Mouse (Mus musculus) urinary bladder, postnatal 4 days (tissue): ENCODE measurements around the gene Zfhx3.

Experiments used
- DNase-seq, 2 experiments: peaks; one replicate each; pipeline ENCODE4 v3.0.0; 2021 to 2022; ENCODE audit warnings: low spot score in 2 of 2

Gene Zfhx3

DNA sequence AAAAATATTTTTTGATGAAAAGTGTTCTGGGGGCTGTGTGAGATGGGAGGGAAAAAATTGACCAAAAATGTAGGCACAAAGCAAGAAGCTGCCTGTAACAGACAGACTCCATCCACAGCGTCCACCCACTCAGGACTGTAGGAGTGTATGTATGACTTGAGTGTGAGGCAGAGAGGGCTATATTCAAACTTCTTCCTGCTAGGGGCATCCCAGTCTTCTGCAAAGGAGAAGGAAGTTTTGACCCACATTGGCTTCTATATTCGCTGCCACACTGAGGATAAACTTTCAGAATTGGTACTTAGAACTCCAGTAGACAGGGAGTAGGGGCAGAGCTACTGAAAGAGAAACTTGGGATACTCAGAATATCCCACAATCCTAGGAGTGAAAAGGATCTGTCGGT lies 756.6 kb downstream of the Zfhx3 start:
- no peak for DNase-seq

DNA sequence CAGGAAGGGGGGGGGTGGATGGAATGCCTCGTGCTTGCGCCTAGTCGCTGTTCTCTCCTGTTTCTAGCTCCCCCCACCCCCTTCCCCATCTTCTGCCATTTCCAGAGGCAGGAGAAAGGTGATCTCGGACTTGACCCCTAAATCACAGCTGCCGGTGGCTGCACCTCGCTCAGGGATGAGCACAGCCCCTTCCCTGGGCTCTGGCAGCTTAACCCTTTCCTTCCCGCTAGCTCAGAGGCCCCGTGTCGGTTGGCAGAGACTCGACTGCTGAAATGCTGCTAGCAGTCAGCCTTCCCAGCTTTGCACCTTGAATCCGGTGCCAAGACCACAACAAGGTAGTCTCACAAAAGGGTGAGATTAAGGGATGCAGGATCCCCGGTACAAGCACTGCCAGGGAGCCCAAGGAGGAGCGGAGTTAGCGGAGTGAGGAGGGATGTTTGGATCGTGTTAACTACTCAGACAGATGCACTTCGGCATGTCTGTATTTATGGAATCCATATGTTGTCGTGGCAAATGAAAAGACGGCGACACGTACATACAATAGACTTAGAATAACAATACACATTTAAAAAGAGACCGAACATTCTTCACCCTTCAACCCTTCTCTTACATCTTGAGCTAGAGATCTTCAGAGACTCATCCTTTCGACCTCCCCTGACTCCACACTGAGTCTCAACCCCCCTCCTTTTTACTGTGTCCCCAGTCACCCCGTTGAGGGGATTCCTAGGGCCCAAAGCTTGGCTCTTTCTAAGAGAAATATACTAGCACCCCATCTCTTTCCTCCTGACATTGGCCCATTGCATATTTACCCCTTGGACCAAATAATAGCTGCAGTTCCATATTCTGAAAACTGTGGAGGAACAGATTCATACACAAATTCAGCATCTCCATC lies 757.3 kb downstream of the Zfhx3 start:
- DNase-seq: no peak

DNA sequence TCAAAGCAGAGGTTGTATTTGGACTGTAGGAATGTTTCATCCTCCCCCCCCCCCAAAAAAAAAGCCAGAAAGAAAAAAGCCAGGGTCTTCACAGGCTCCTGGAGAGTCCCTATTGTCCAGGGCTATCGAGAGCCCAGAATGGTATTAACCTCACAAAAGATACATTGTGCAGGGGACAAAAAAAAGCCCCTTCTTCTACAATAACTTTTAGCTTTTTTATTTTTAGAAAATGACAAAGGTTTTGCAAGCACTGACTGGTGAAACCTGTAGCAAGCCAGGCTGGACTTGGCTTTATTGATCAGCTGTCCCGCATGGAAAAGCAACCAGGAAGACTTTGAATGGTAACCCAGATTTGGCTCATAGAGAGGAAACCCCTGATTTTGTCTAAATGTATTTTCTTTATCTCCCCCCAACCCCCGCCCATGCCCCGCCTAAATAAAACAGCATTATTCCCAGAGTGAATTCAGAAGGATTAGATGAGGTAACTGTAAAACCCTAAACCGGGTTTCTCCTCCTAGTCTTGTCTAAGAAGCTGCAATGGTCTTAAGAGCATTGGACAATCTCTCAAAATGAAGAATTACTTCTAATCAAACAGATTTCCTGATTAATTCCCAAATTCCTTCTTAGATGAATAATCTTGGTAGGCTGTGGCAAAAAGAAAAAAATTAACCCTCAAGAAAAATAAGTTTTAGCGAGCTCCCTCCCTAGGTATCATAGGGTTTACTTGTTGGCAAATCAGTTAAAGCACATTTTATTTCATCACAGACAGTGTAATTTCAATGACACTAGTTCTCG lies 759.1 kb downstream of the Zfhx3 start:
- no peak for DNase-seq

DNA sequence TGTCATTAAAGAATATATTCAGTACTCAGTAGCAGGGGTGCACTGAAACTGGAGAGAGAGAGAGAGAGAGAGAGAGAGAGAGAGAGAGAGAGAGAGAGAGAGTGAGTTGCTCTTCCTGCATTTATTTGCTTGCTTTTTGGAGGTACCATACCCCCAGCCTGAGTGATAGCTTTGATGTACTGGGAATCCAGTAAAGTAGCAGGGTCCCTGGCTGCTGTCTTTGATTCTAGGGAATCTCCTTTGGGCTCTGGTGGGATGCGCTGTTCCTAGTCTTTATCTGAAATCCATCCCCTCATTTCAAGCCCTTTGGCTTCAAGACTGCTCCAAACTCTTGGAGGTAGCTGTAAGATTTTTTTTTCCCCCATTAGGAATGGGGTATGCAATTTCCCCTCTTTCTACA lies 759.8 kb downstream of the Zfhx3 start:
- DNase-seq: no peak

- no peak for DNase-seq
These were observed 763.3 kb downstream of the Zfhx3 start for GRCm38 (mm10) chr8:108705751-108706150.

- DNase-seq: no peak
These were observed 764.0 kb downstream of the Zfhx3 start for GRCm38 (mm10) chr8:108706491-108706847.

DNA sequence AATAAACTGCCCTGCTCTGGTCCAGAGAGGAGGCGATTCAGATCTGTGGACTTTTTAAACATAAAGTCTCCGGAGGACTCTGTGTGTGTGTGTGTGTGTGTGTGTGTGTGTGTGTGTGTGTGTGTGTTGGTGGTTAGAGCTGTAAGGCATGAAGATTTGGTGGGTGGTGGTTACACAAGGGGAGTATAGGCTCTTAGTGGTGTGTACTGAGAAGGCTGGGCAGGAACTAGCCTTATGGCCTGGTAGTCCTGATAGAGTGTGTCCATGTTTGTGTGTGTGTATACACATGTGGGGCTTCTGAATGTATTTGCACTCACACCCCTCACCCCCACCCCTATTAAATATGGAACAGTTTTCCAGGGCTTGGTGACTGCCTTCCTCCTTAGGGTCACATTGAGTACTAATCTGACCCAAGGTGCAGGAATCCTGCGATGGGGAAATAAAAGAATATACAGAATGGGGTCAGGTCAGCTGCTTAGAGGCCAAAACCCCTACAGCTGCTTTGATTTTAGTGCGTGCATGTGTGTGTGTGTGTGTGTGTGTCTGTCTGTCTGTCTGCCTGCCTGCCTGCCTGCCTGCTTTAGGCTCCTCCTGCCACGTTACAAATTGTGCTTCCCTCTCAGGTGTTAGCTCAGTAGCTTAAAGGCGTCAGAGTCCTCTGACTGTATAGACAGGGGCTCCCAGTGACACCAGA lies 764.6 kb downstream of the Zfhx3 start:
- DNase-seq: no peak

GRCm38 (mm10) chr8:108707576-108708281 lies 765.3 kb downstream of the Zfhx3 start:
- DNase-seq: no peak

- no peak for DNase-seq
These were observed 766.5 kb downstream of the Zfhx3 start for GRCm38 (mm10) chr8:108708833-108709387.

DNA sequence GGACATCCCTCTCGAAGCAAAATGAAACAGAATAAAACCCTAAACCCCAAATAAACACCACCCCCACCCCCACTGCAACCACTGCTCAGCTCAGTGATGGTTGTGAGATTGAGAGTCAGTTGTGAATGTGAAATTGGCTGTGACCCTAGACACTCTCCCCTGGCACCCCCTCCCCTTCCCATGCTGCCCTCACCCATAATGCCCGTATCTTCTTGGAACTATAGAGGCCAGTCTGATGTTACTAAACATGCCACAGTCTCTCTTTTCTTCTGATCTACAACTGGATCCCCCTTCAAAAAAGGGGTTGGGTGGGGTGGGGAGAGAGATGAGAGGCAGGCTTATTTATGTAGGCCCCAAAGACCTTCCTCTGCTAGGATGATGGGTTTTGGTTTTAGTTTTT lies 767.0 kb downstream of the Zfhx3 start:
- DNase-seq: no peak

GRCm38 (mm10) chr8:108709928-108710606 lies 767.6 kb downstream of the Zfhx3 start:
- no peak for DNase-seq

GRCm38 (mm10) chr8:108710607-108711489 lies 768.4 kb downstream of the Zfhx3 start:
- DNase-seq: no peak

DNA sequence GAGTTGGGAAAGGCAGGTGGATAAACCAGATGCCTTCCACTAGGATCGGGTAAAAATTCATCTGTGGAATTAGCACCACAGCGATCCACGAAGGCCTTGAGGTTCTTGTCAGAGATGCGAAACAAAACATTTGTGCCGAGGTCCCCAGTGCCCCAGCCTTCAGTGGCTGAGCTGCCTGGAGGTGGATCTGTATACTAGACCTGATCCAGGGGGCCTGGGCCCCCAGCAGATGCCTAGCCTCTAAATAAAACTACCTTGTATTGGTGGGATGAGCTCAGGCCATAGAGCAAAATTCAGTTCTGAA lies 769.0 kb downstream of the Zfhx3 start:
- DNase-seq: no peak

- DNase-seq: no peak
These were observed 769.6 kb downstream of the Zfhx3 start for GRCm38 (mm10) chr8:108712001-108712411.

- DNase-seq: no peak
These were observed 770.2 kb downstream of the Zfhx3 start for GRCm38 (mm10) chr8:108712607-108713006.

GRCm38 (mm10) chr8:108713346-108714142 lies 771.1 kb downstream of the Zfhx3 start:
- DNase-seq: no peak

DNA sequence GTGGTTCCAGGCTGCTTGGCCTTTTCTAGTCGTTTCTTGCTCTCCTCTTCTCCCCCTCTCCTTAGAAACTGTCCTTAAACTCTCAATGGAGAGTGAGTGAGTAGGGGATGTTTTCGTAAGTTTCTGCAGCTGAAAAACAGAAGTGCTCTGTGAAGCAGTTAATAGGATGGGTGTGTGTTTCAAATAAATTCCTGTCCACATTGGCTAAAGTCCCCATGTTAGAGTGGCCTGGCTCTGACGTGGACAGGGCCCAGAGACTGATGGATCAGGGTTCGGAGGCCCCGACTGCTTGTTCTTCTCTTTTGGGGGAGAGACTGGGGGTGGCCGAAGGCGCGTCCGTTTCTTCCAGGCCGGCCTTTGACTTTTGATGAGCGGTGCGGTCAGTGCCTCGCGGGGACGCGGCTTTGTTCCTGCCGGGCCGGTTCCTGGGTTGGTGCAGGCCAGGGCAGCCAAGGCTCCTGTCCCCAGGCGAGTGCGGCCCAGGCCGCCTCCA lies 771.7 kb downstream of the Zfhx3 start:
- no peak for DNase-seq

DNA sequence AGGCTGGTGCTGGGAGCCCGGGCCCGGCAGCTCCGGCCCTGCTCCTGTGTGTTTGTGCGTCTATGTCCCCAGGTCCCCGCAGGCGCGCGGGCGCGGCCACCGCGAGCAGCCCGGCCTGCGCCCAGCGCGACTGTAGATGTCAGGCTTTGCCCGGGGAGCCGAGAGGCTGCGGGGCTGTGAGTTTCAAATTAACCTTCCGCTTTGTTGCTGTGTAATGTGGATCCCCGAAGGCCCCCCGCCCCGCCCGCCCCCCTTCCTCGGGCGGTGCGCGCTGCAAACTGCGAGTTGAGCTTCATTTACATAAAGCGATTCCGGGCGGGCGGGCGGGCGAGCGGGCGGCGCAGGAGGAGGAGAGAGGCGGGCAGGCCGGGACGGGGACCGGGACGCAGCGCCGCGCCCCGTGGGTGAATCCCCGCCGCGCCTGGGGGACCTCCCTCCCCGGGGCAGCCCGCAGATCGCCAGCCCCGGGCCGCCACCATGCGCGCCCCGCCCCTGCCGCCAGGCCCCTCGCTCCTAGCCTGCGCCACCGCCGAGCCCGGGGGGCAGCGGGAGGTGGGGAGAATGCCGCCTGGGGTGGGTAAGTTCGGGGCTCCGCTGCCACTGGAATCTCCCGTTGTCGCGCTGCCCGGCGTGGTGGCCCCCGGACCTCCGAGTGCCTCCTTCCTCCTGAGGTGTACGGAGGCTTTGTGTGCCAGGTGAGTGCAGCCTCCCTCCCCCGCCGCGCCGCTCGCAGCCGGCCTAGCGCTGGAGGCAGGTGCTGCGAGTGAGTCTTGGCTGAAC lies 772.4 kb downstream of the Zfhx3 start:
- DNase-seq: peak in 1 of 2 experiments; percentile 62
